Mouse (Mus musculus): Measurements from ENCODE around the gene Pou2f1.

Pou2f1 gene

DNA sequence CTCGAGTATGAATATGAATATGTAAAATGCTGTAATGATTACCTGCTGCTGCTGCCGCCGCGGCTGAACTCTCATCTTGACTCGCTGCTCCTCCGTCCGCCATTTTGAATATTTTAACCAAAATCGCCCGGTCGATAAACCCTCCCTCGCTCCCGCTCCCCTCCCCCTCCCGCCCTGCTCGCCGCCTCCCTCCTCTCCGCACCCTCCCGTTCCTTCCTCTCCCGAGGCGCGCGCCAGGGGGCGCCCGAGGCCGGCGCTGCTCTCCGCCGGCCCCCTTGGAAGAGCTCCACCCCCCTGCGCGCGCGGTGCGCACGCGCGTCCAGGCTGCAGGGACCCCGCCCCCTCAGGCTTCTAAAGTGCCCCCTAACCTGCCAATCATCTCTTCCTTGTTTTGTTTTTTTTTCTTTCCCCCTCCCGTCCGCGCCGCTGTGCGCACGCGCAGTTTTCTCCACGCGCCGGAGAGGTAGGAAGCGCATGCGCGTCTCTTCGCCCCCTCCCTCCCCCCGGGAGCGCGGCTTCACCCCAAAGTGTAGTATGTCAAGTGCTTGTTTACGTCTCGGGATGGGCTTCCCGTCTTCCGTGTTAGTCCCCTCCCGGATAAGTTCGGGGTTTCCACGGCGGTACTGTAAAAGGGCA is at the start of gene Pou2f1:
Pou2f1 (minus strand) TSS at position 159 of the 636 bp plus-strand sequence.
- peak; percentile 98 for DNase-seq (ENCODE audit: low read depth, low spot score)

DNA sequence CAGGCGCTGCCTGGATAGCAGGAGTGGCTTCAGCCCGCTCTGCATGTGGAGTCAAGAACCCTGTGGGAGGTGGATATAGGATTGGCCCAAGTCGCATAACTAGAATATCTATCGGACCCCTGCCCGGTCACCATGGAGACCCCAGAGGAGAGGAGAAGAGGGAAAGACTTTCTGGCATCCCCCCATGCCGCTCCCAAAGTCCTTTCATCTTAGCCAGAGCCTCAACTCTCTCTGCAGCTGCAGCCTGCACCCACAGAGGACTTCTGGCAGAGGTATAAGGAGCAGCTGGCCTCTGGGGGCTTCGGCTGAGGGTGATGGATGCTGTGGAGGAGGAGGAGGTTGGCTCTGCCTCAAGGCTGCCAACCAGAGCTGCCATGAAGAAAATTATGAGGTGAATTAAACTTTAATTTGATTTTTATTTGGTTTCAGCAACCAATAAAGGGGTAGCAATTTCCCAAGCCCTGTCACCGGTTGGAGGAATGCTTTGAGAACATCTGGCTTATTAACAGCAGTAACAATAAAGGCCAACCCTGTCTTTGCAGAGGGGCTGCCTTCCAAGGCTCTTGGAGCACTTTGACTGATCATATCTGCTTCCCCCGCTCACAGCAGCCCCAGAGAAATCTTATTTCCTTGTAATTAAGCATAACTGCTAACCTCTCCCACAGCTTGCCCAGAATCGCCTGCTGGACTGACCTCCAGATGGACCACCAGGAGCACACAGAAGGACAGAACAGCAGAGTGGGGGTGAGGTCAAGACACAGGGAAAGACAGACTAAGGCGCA is 46.8 kb upstream of the Pou2f1 start:
- no peak for DNase-seq (ENCODE audit: low read depth, low spot score)

DNA sequence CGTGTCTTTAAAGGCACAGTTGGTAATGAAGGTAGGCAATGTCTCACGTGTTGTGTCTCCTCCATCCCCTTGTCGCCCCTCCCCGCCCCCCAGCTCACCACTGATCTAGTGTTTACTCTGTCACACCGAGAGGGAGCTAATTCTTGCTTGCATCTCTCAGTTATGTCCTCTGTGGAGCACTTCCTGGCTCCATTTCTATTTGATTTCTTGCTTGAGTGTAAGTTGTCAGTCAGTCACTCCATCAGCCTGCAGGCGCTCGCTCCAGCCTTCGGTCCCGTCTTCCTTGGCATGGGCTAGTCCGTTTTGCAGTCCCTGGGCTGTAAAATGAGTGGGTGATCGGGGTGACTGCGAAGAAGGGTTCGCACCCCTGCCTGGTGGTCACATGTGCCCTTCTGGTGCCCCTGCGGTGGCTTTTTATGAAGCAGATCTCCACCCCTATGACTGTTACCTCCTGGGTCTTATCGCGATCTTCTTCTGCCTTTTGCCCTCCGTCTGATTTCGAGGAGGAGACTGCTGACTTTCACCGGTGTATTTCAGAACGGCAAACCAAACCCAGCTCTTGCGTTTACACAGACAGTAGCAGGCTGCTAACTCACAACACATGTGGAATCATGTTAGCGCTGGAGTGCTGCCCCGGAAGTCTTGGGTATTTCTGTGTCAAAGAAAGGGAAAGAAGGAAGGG is 45.9 kb upstream of the Pou2f1 start:
- no peak for DNase-seq (ENCODE audit: low read depth, low spot score)

DNA sequence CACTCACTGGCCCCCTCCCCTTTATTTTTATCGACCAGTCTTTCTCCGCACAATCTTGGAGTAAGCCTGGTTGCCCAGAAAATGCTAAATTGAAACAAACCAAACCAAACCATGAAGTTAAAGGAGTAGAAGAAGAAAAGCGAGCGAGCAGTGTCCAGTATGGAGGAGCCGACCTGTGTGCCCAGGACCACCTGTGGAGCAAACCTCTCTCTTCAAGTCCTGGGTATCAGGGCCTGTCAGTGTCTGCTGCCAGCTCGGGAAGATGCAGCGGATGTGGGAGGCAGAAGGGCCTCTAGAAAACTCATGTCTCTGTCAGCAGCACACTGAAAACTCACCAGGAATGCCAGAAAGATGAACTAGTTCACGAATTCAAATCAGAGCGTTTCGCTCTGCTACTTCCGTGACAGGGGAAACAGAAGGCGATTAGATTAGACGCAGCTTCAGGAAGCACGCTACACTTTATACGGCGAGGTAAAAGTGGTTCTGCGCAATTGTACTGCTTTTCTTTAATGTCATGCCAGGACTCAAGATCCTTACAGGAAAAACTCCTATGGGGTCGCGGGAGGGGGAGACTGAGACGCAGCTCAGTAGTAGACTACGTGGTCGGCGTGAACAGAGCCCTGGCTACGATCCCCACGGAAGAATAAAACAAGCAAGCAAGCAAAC is 45.2 kb upstream of the Pou2f1 start:
- DNase-seq (ENCODE audit: low read depth, low spot score) = no peak

DNA sequence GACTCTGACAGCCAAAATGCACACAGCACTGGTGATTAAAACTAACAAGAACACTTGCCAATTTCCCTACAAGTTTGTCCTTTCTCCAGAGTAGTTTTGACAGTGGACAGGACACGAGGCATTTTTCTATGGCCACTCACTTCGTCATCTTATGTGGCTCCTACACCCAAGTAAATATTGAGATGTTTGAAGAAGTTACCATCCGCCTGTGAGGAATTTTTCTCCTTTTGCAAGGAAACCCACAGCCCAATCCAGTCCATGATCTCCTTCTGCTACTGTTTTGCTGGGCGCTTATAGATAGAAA is 43.4 kb upstream of the Pou2f1 start:
- no peak for DNase-seq (ENCODE audit: low read depth, low spot score)

DNA sequence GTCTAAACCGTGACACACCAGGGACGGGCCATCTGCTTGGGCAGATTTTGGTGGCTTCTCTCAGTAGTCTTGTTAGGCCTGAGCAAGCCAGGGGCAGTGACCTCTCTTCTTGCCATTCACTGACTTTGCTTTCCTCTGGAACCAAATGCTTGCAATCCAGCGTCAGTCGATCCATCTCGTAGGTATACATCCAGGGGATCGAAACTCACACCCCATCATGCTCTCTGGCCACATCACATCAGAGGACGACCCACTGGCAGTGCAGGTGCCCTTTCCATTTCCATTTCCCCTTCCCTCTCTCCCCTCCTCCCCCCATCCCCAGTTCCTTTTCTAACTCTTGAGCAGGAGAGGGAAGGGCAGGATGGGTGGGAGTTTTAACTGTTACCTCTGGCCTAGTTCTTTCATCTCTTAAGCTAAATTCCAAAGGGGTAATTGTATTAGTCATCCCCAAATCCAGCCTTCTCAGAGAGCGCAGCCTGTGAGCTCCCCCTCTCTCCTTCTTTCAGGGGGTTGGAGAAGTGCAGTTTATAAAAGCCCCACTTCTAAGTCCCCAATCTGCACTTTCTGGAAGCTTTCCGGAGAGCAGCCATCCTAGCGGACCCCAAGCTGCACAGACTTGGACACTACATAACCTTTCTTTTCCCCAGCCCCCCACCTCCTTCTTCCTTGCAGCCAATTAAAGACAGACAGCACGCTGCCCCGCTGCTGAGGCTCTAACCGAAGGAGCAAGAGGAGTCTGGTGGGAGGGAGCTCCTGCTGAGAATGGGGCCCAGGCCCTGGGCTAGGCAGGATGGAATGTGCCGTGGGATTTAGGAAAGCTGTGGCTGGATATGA is 42.8 kb upstream of the Pou2f1 start:
- DNase-seq (ENCODE audit: low read depth, low spot score) = no peak

DNA sequence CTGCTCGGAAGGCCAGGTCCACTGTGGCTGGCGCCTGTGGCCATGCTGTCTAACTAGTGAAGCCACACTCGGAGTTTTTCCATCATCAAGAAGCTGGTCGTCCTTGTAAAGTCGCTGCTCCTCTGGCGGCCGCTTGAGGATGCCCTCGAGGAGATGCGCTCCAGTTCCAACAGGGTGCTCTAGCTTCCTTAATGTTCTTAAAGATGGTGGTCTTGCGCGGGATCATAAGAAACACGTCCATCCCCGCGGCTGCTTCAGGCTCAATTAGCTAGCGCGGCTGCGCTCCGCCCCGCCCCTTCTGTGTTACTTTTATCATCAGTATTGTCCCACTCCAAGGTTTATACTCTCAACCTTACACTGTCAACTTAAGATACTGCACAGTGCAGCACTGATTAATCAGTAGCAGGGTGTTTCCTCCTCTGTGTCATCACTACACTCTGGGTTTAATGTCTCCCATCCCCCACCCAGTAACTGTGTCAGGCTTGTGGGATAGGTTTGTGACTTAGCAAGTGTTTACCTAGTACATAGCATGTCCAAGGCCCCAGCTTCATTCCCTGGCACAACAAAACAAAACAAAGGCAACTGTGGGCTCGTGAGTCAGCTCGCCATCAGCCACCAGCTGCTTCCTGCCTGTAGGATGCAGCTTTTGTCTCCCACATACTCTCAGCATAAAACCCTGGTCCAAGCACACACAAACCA is 41.1 kb upstream of the Pou2f1 start:
- DNase-seq (ENCODE audit: low read depth, low spot score) = no peak

DNA sequence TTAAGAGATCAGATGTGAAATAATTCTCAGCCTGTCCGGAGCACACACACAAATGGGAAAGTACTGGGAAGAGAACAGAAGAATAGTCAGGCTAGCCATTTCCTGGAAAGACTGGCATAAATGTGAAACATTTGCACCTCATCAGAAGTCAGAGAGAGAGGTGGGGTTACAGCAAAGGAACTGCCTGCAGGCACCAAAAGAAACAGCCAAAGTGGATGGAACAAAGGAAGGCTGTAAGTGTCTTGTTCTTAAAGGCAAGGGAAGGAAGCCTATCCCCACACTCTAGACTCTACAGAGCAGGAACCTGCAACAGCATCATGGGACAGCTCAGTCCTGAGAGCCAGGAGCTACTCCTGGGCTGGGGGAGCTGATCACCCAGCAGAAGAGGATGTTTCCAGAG is 39.0 kb upstream of the Pou2f1 start:
- DNase-seq (ENCODE audit: low read depth, low spot score) = no peak

DNA sequence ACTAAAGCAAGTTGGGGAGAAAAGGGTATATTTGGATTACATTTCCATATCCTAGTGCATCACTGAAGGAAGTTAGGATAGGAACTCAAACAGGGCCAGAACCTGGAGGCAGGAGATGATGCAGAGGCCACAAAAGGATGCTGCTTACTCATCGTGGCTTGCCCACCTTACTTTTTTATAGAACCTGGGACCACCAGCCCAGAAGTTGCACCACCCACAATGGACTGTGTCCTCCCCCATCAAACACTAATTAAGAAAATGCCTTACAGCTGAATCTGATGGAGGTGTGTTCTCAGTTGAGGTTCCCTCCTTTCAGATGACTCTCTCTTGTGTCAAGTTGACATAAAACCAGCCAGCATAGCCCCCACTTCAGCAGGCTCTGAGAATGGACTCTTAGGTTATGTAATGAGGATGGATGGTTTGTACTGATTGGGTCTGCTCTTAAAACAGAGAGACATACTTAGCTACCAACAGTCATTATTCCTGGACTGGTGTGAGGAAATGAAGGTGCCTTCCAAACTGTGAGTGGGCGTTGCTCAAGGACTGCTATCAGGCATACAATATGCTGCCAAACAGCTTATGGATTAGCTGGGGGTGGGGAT is 36.4 kb upstream of the Pou2f1 start:
- DNase-seq (ENCODE audit: low read depth, low spot score) = no peak

DNA sequence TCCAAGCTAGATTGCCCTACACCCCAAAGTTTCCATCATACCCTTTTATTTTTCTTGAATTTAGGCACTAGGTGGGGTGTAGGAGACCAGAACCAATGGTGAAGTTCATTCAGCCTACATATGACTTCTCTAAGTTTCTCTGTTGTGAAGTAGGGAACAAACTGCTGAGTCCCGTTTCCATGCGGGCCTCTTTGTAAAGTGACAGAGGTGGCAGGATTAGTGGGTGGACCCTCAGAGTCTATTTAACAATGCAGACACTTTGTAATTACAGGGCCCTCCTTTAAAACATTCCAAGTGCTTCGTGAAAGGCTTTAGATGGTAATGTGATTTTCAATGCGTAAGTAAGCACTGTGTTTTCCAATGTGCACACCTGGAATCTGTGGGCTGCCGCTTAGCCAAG is 32.6 kb upstream of the Pou2f1 start:
- no peak for DNase-seq (ENCODE audit: low read depth, low spot score)

DNA sequence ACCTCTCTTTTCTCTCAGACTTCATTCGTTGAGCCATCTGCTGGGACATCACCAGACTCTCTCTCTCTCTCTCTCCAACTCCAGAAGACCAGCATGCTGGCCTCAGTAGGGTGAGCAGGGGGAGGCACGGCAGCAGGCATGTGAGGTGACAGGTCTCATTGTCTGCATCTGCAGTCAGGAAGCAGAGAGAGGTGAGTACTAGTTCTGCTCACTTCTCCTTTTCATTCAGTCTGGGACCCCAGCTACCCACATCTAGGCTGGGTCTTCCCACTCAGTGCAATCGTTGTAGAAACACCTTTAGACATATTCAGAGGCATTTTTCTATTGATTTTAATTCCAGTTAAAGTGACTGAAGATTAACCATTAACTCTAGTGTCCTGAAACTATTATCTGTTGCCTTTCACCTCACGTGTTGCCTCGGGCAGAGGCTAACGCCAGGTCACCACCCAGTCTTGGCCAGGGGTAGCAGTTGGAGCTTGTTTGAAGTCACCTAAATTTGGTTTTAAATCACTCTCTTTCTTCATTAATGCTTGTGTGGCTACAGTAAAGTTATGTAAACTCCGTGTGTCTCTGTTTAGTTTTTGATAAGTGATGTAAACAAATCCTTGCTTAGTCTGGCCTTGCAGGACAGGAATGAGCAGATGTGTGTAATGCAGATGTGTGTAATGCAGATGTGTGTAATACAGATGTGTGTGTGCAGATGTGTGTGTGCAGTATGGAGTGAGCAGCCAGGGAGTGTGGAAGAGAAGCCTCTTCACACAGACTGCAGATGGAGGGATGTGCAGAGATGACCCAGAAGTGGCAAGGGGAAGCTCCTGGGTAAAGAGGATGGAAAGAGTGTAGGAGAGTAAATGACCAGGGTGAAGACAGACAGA is 29.4 kb upstream of the Pou2f1 start:
- no peak for DNase-seq (ENCODE audit: low read depth, low spot score)

DNA sequence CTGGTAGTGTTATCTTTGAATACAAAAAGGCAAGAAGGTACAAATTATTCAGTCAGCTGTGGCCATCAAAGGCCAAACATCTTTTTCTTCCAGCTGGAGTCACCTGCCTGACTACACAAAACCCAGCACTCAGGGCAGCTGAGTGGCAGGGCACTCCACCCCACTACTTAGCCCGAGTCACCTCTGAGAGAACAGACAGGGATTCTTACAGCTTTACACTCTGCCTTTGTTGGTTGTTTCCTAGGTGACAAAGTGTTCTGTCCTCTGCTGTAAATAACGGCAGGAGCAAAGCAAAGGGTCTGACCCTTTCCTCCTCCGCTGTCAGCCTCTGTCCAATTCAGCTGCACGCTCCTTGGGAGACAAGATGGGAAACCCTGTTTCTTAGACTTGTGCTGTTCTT is 21.5 kb upstream of the Pou2f1 start:
- DNase-seq (ENCODE audit: low read depth, low spot score) = no peak

DNA sequence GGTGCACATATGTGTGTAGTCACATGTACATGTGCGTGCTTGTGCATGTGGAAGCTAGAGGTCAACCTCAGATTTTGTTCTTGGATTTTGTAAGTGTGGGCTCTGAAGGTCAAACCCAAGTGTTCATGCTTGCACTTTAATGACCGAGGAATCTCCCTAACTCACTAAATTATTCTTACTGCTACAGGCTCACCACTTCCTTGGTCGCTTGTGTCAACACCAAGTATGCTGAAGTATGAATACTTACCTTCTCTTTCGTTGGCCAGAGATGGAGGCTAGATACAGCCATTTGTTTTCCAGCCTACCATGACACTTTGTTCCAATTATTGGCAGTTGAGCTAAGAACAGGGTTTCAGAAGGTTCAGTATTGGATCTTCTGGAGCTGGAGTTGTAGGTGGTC is 14.7 kb upstream of the Pou2f1 start:
- no peak for DNase-seq (ENCODE audit: low read depth, low spot score)

DNA sequence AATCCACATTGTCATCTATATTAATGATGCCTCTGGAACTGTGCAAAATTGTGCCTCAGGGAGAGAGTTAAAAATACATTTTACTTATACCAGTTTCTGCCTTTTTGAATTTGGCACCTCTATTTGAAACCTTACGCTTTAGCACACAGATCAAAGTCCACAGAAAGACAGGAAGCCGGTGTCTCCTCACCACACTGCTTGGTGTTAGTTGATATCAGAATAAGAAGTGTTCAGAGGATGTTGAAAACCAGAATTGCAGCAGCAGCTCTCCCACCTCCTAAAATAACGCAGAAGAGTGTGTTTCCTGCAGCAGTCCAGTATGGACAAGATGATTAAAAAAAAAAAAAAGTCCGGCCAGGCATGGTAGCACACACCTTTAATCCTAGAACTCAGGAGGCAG is 13.8 kb upstream of the Pou2f1 start:
- no peak for DNase-seq (ENCODE audit: low read depth, low spot score)

DNA sequence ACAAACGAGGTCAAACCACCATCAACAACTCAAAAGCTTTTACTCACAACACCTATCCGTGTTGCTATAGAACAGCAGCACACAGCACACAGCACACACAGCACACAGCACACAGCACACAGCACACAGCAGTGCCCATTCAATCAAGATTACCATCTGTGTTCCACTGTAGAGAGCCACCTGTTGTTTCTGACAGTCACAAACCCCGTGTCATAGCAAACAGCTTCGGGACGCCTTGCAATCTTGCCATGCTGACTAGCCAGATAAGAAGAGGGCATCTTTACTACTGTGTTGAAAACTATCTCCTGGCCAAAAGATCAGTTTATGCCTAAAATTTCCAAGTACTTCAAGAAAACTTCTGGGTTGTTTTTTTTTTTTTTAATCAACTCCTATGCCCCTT is 12.1 kb upstream of the Pou2f1 start:
- no peak for DNase-seq (ENCODE audit: low read depth, low spot score)

DNA sequence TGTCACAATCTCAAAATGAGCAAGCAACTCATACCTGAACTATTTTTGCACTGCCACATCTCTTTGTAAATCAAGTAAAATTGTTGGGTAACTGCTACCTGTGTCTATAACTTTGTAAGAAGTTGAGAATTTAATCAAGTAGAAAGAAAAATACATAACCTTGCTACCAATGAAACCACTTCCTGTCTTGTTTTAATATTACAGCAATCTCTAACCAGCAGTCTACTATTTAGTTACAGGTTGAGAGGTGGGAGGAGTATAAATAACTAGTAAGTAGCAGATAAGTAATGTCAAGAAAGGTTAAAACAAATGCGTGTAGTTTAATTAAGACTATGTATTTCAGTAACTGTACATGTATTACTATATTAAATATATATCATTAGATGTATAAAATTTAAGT is 7.6 kb upstream of the Pou2f1 start:
- no peak for DNase-seq (ENCODE audit: low read depth, low spot score)

DNA sequence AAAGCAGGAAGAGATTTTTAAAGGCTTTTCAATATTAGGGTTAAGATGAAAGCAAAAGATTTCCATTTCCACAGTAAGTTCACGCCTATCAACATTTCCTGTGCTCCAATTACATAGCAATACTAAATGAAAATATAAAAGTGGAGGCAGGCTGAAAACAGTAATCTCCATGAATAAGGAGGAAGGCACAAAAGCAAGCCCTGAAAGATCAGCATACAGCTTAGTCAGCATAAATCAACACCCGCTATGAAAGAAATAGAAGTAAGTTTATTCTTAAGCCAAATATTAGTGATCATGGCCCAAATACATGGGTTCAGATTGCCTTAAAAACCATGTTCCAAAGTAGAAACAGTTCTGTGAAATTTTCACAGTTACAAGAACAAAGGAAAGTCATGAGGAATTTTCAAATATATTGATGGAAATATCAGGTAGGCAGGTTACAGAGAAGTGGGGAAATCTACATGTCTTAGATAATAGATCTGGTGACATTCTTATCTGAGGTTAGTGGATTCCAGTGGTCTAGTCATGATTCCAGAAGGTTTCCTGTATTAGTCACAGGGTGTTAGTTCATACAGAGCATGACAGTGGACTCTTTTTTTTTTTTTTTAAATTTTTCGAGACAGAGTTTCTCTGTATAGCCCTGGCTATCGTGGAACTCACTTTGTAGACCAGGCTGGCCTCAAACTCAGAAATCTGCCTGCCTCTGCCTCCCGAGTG is 6.3 kb upstream of the Pou2f1 start:
- no peak for DNase-seq (ENCODE audit: low read depth, low spot score)

DNA sequence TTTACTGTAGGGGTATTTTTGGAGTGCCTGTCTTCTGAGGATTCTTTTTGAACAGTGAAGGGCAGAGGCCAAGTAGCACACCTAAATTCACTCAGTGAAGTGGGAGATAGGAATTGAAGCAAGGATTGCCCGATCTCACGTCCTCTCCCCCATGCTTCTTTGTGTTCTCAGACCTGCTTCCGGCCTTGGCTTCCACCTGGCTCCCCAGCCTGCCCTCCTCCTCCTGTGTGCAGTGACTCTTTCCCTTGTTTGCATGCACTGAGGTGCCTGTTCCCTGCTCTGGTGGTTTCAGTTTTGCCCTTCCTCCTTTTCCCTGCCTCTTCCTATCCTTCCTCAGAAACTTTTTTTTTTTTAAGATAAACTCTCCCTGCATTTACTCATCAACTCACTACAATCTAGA is 4.5 kb upstream of the Pou2f1 start:
- no peak for DNase-seq (ENCODE audit: low read depth, low spot score)

Data from brain, embryonic 18.5 days (tissue).